ENCODE assay signal across 25 mouse cellular contexts in genomic region chr1:40252507-40252906, GRCm38 (mm10).
"Had no signal": no experiment of that assay in that cellular context is flagged by ENCODE, and none has a peak within 500 bp of the region (broad histone marks: within the 10 kb centered on the region; RNA-seq: fewer than 3 reads in every experiment).

No protein-coding gene starts in this region.

- H3K4me3 ChIP-seq: heart, adult 2 months; heart, embryonic 13.5 days; heart, embryonic 15.5 days; hindbrain, embryonic 13.5 days; hindbrain, embryonic 15.5 days; kidney, embryonic 15.5 days; limb, embryonic 13.5 days; limb, embryonic 15.5 days; liver, embryonic 12.5 days had no signal

- DNase-seq: gastrocnemius, postnatal 14 days; gastrocnemius, postnatal 36 days; heart, adult 2 months; heart, postnatal 14 days; heart, postnatal 36 days; kidney, adult 11 months; kidney, adult 2 months; kidney, adult 9 months; kidney, postnatal 14 days; kidney, postnatal 36 days; layer of hippocampus, adult 9-11 months; layer of hippocampus, postnatal 36 days; left cerebral cortex, postnatal 4 days had no signal

- H3K9me3 ChIP-seq: heart, embryonic 13.5 days; heart, embryonic 15.5 days; hindbrain, embryonic 13.5 days; hindbrain, embryonic 15.5 days; kidney, embryonic 15.5 days; limb, embryonic 13.5 days; limb, embryonic 15.5 days; liver, embryonic 12.5 days had no signal

- H3K4me1 ChIP-seq: heart, embryonic 15.5 days; hindbrain, embryonic 13.5 days; hindbrain, embryonic 15.5 days; kidney, embryonic 15.5 days; limb, embryonic 15.5 days had no signal

- ATAC-seq: hindbrain, postnatal 0 days; intestine, embryonic 16.5 days; liver, embryonic 12.5 days had no signal

- H3K27me3 ChIP-seq: heart, embryonic 13.5 days; heart, embryonic 15.5 days; hindbrain, embryonic 13.5 days; hindbrain, embryonic 15.5 days; kidney, embryonic 15.5 days; limb, embryonic 13.5 days; limb, embryonic 15.5 days; liver, embryonic 12.5 days had no signal

- H3K4me2 ChIP-seq: heart, embryonic 11.5 days; heart, embryonic 13.5 days; heart, embryonic 15.5 days; hindbrain, embryonic 13.5 days; hindbrain, embryonic 15.5 days; kidney, embryonic 15.5 days; limb, embryonic 13.5 days; limb, embryonic 15.5 days; liver, embryonic 12.5 days had no signal

- H3K9ac ChIP-seq: heart, embryonic 13.5 days; heart, embryonic 15.5 days; hindbrain, embryonic 13.5 days; hindbrain, embryonic 15.5 days; kidney, embryonic 15.5 days; limb, embryonic 13.5 days; limb, embryonic 15.5 days; liver, embryonic 12.5 days had no signal

- H3K27ac ChIP-seq: heart, adult 2 months; heart, embryonic 13.5 days; heart, embryonic 15.5 days; hindbrain, embryonic 13.5 days; hindbrain, embryonic 15.5 days; hindbrain, postnatal 0 days; kidney, embryonic 15.5 days; kidney, postnatal 0 days; limb, embryonic 13.5 days; limb, embryonic 15.5 days; liver, embryonic 12.5 days had no signal

- H3K36me3 ChIP-seq: heart, embryonic 13.5 days; heart, embryonic 15.5 days; hindbrain, embryonic 13.5 days; hindbrain, embryonic 15.5 days; kidney, embryonic 15.5 days; limb, embryonic 13.5 days; limb, embryonic 15.5 days; liver, embryonic 12.5 days had no signal
